In the genomic region with DNA sequence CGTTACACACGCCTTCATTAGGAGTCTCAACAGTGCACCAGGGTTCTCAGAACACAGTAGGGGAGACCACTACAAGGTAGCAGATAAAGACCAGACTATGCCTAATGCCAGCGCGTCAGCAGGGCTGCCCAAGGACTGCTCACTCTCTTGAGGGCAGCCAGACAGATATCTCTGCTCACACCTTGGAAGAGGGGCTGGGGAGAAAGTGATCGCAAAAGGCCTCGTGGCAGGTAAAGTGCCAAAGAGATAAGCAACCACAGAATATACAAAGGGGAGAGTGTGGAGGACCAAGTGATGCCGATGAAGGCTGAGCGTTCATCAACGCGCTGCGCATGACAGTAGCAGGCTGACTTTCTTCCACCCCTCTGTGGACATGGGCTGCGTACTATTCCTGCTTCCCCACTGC, we compare ENCODE assay signal across 8 mouse cellular contexts. TPM values are rescaled to one million over a fixed set of nuclear protein-coding genes. Genes with fewer than 3 reads are reported as not detected.
DNase-seq lines count a peak whose midpoint lies in the region; ATAC-seq lines count a peak whose summit lies in the region.

No protein-coding gene starts in this region.

- peak overlapping the region; percentile 71 to 78 for H3K4me3 ChIP-seq in heart, embryonic 14.5 days (ENCODE audit: control insufficient read depth in 1 of 2, insufficient read depth in 1 of 2, low read depth in 1 of 2, low read length in 2 of 2)
- peak overlapping the region; percentile 83 for H3K4me3 ChIP-seq in hindbrain, embryonic 11.5 days (ENCODE audit: low read depth, low read length)
- H3K4me3 ChIP-seq in midbrain, embryonic 10.5 days = peak overlapping the region; percentile 82

- peak overlapping the region; percentile 91 for H3K9ac ChIP-seq in heart, embryonic 14.5 days (ENCODE audit: low read length)
- H3K9ac ChIP-seq in hindbrain, embryonic 11.5 days (ENCODE audit: low read depth, low read length) = peak overlapping the region; percentile 79

- peak; percentile 19; the same call in 1 of the 2 replicates for ATAC-seq in heart, embryonic 14.5 days (ENCODE audit: insufficient number of reproducible peaks, insufficient read depth, low FRiP score, low read depth)
- ATAC-seq in hindbrain, embryonic 11.5 days (ENCODE audit: low FRiP score) = no peak

- no peak overlapping the region for H3K27ac ChIP-seq in heart, embryonic 14.5 days (replicated peaks in 1 of 2; ENCODE audit: control insufficient read depth in 1 of 2, insufficient read depth in 1 of 2, low read depth in 2 of 2, low read length in 2 of 2)
- no peak overlapping the region for H3K27ac ChIP-seq in hindbrain, embryonic 11.5 days (ENCODE audit: low read depth, low read length)
- peak overlapping the region; percentile 84 for H3K27ac ChIP-seq in midbrain, embryonic 10.5 days (replicated peaks)

- H3K4me1 ChIP-seq in heart, embryonic 14.5 days (ENCODE audit: control insufficient read depth in 2 of 2, insufficient read depth in 2 of 2, low read length in 2 of 2) = peaks cover 6 to 8% of the 10 kb centered on the region in 2 experiments
- no peaks in the 10 kb centered on the region; the same call in 1 of the 2 replicates for H3K4me1 ChIP-seq in hindbrain, embryonic 11.5 days (replicated peaks; ENCODE audit: control insufficient read depth, insufficient read depth, low read length)
- peaks cover 17% of the 10 kb centered on the region for H3K4me1 ChIP-seq in midbrain, embryonic 10.5 days

- H3K9me3 ChIP-seq in heart, embryonic 14.5 days (ENCODE audit: control insufficient read depth, low read length) = peaks cover 7% of the 10 kb centered on the region; the same call in 1 of the 2 replicates
- H3K9me3 ChIP-seq in hindbrain, embryonic 11.5 days (ENCODE audit: control insufficient read depth, low read length) = no peaks in the 10 kb centered on the region
- H3K9me3 ChIP-seq in midbrain, embryonic 10.5 days (replicated peaks) = peaks cover 11% of the 10 kb centered on the region; the same call in 1 of the 2 replicates

- no peaks in the 10 kb centered on the region for H3K27me3 ChIP-seq in heart, embryonic 14.5 days (ENCODE audit: control insufficient read depth, insufficient read depth, low read length)
- H3K27me3 ChIP-seq in hindbrain, embryonic 11.5 days (ENCODE audit: control insufficient read depth, insufficient read depth, low read length) = no peaks in the 10 kb centered on the region
- no peaks in the 10 kb centered on the region for H3K27me3 ChIP-seq in midbrain, embryonic 10.5 days (ENCODE audit: low read depth, poor library complexity, severe bottlenecking)

- 21% methylated on average over 12 of the region's 12 CpGs for WGBS in heart, embryonic 14.5 days
- 44% methylated on average over 12 of the region's 12 CpGs for WGBS in hindbrain, embryonic 11.5 days
- 47% methylated on average over 12 of the region's 12 CpGs for WGBS in midbrain, embryonic 10.5 days

- H3K4me2 ChIP-seq in heart, embryonic 14.5 days (ENCODE audit: low read length) = peak overlapping the region; percentile 93
- H3K4me2 ChIP-seq in hindbrain, embryonic 11.5 days (replicated peaks; ENCODE audit: low read depth, low read length) = peak overlapping the region; percentile 86

- no peak for DNase-seq in heart, postnatal 4 days
- DNase-seq in brain, adult 2 months (ENCODE audit: low read depth, low spot score) = peak; percentile 12
- DNase-seq in hindbrain, embryonic 11.5 days (ENCODE audit: low spot score) = no peak
- DNase-seq in midbrain, embryonic 10.5 days (ENCODE audit: low spot score) = no peak
- DNase-seq in urinary bladder, adult 2 months (ENCODE audit: low spot score) = no peak
- no peak for DNase-seq in adrenal gland, postnatal 10 days
- DNase-seq in retina, embryonic 14.5 days (ENCODE audit: low spot score) = no peak

- peaks cover 35% of the 10 kb centered on the region for H3K36me3 ChIP-seq in heart, embryonic 14.5 days (ENCODE audit: control insufficient read depth, insufficient read depth, low read length)
- 0 out of 2 replicates have a peak, but pooled peaks cover 6% of the 10 kb centered on the region for H3K36me3 ChIP-seq in hindbrain, embryonic 11.5 days (ENCODE audit: control insufficient read depth, insufficient read depth, low read length)
- peaks cover 38% of the 10 kb centered on the region for H3K36me3 ChIP-seq in midbrain, embryonic 10.5 days

RNA-seq across cellular contexts. Expression of a gene that starts 0.6 kb away (rescaled TPM):
- 5.4 and 6.2 TPM in 2 replicates for polyA plus RNA-seq in heart, embryonic 14.5 days (2014; fragmentation: Nextera tagmentation; extraction: Ambion mirVana)
- total RNA-seq in heart, postnatal 4 days (2021) = 1 to 10 TPM; 4.3 to 4.5 TPM
- polyA plus RNA-seq in hindbrain, embryonic 11.5 days (2014; fragmentation: Nextera tagmentation; extraction: Ambion mirVana) = 10.1 and 11.9 TPM in 2 replicates
- polyA plus RNA-seq in midbrain, embryonic 10.5 days (2016; fragmentation: Nextera tagmentation; extraction: Ambion mirVana) = 15.3 and 16.7 TPM in 2 replicates
- 11.1 and 14.5 TPM in 2 replicates for polyA plus RNA-seq in urinary bladder, adult 2 months (2012; rRNA removed)
- total RNA-seq in adrenal gland, postnatal 10 days (2021) = 10 to 100 TPM; 10.1 to 13.0 TPM

RNA-seq across cellular contexts. Expression of a gene that starts 8.1 kb away (rescaled TPM):
- not detected in 2 replicates for polyA plus RNA-seq in heart, embryonic 14.5 days (2014; fragmentation: Nextera tagmentation; extraction: Ambion mirVana)
- total RNA-seq in heart, postnatal 4 days (2021) = not detected
- 0.13 TPM in 1 of 2 replicates, not detected in the other for polyA plus RNA-seq in hindbrain, embryonic 11.5 days (2014; fragmentation: Nextera tagmentation; extraction: Ambion mirVana)
- 0.28 TPM in 1 of 2 replicates, not detected in the other for polyA plus RNA-seq in midbrain, embryonic 10.5 days (2016; fragmentation: Nextera tagmentation; extraction: Ambion mirVana)
- not detected in 2 replicates for polyA plus RNA-seq in urinary bladder, adult 2 months (2012; rRNA removed)
- not detected for total RNA-seq in adrenal gland, postnatal 10 days (2021)

RNA-seq across cellular contexts. Expression of a gene that starts 29.4 kb away (rescaled TPM):
- 0.28 TPM in 1 of 2 replicates, not detected in the other for polyA plus RNA-seq in heart, embryonic 14.5 days (2014; fragmentation: Nextera tagmentation; extraction: Ambion mirVana)
- total RNA-seq in heart, postnatal 4 days (2021) = not detected
- polyA plus RNA-seq in hindbrain, embryonic 11.5 days (2014; fragmentation: Nextera tagmentation; extraction: Ambion mirVana) = 0.08 and 0.28 TPM in 2 replicates
- 0.19 and 0.30 TPM in 2 replicates for polyA plus RNA-seq in midbrain, embryonic 10.5 days (2016; fragmentation: Nextera tagmentation; extraction: Ambion mirVana)
- 0.07 TPM in 2 replicates for polyA plus RNA-seq in urinary bladder, adult 2 months (2012; rRNA removed)
- total RNA-seq in adrenal gland, postnatal 10 days (2021) = not detected

RNA-seq across cellular contexts. Expression of a gene that starts 29.4 kb away (rescaled TPM):
- polyA plus RNA-seq in heart, embryonic 14.5 days (2014; fragmentation: Nextera tagmentation; extraction: Ambion mirVana) = 34.7 and 40.8 TPM in 2 replicates
- total RNA-seq in heart, postnatal 4 days (2021) = 10 to 100 TPM; 18.4 to 20.2 TPM
- polyA plus RNA-seq in hindbrain, embryonic 11.5 days (2014; fragmentation: Nextera tagmentation; extraction: Ambion mirVana) = 76.9 and 78.7 TPM in 2 replicates
- polyA plus RNA-seq in midbrain, embryonic 10.5 days (2016; fragmentation: Nextera tagmentation; extraction: Ambion mirVana) = 73.0 and 88.9 TPM in 2 replicates
- 16.4 and 23.2 TPM in 2 replicates for polyA plus RNA-seq in urinary bladder, adult 2 months (2012; rRNA removed)
- 10 to 100 TPM; 24.8 to 28.0 TPM for total RNA-seq in adrenal gland, postnatal 10 days (2021)

RNA-seq across cellular contexts. Expression of a gene that starts 31.1 kb away (rescaled TPM):
- polyA plus RNA-seq in heart, embryonic 14.5 days (2014; fragmentation: Nextera tagmentation; extraction: Ambion mirVana) = 0.11 TPM in 1 of 2 replicates, not detected in the other
- total RNA-seq in heart, postnatal 4 days (2021) = not detected
- polyA plus RNA-seq in hindbrain, embryonic 11.5 days (2014; fragmentation: Nextera tagmentation; extraction: Ambion mirVana) = 0.10 TPM in 1 of 2 replicates, not detected in the other
- 0.19 and 0.52 TPM in 2 replicates for polyA plus RNA-seq in midbrain, embryonic 10.5 days (2016; fragmentation: Nextera tagmentation; extraction: Ambion mirVana)
- polyA plus RNA-seq in urinary bladder, adult 2 months (2012; rRNA removed) = 3.5 and 6.6 TPM in 2 replicates
- total RNA-seq in adrenal gland, postnatal 10 days (2021) = under 1 TPM; 0.42 to 0.79 TPM
